Mouse (Mus musculus) neural tube, embryonic 15.5 days (tissue): ENCODE results near the gene Mmrn2. TPM values are rescaled to one million over a fixed set of nuclear protein-coding genes. Genes with fewer than 3 reads are reported as not detected.
A peak's percentile ranks its signal among the peaks of the same experiment; 100 is the strongest.

ENCODE experiments used
- ATAC-seq: fragments of 200-750 bp; cut with Nextera tagmentation; 2 replicates; pipeline ENCODE4 v1.8.0; 2017; ENCODE audit warnings: mild to moderate bottlenecking, moderate TSS enrichment, moderate library complexity; ENCODE audit not compliant: low FRiP score
- H3K27ac ChIP-seq: fragments of 300-500 bp; sonication (generic); replicated peaks from 2 replicates; pipeline ENCODE4 v1.5.1; 2015; ENCODE audit warnings: mild to moderate bottlenecking, inconsistent platforms
- H3K27me3 ChIP-seq: fragments of 300-500 bp; sonication (generic); replicated peaks from 2 replicates; pipeline ENCODE4 v1.6.1; 2015; ENCODE audit warnings: inconsistent platforms
- H3K36me3 ChIP-seq: fragments of 300-500 bp; sonication (generic); 2 replicates; pipeline ENCODE4 v1.6.1; 2015; ENCODE audit warnings: inconsistent platforms
- H3K4me1 ChIP-seq: fragments of 300-500 bp; sonication (generic); 2 replicates; pipeline ENCODE4 v1.6.1; 2015; ENCODE audit warnings: inconsistent platforms
- H3K4me2 ChIP-seq: fragments of 300-500 bp; sonication (generic); 2 replicates; pipeline ENCODE4 v1.6.1; 2015; ENCODE audit warnings: inconsistent platforms, mild to moderate bottlenecking, moderate library complexity
- H3K4me3 ChIP-seq: fragments of 300-500 bp; sonication (generic); replicated peaks from 2 replicates; pipeline ENCODE4 v1.5.1; 2015; ENCODE audit warnings: mild to moderate bottlenecking, inconsistent platforms
- H3K9ac ChIP-seq: fragments of 300-500 bp; sonication (generic); replicated peaks from 2 replicates; pipeline ENCODE4 v1.6.1; 2015; ENCODE audit warnings: mild to moderate bottlenecking, inconsistent platforms
- H3K9me3 ChIP-seq: fragments of 300-500 bp; sonication (generic); replicated peaks from 2 replicates; pipeline ENCODE4 v1.6.1; 2016; ENCODE audit warnings: inconsistent platforms
- WGBS: fragments of 180-500 bp; shearing (Covaris S2); methylation state at CpG from one replicate; pipeline ENCODE4 v1.1.7; 2015; ENCODE audit warnings: mixed read lengths; 5-methylcytosine and 5-hydroxymethylcytosine counted together
- polyA plus RNA-seq: library from polyadenylated mRNA; unstranded; fragments of >200 nt; fragmentation: Nextera tagmentation; extraction: Ambion mirVana; gene quantifications from 2 replicates; pipeline ENCODE4 v1.2.1, GENCODE M21; 2015

Mmrn2 gene
- polyA plus RNA-seq, 1 experiment from 2014 or later, result 3.3 TPM

DNA sequence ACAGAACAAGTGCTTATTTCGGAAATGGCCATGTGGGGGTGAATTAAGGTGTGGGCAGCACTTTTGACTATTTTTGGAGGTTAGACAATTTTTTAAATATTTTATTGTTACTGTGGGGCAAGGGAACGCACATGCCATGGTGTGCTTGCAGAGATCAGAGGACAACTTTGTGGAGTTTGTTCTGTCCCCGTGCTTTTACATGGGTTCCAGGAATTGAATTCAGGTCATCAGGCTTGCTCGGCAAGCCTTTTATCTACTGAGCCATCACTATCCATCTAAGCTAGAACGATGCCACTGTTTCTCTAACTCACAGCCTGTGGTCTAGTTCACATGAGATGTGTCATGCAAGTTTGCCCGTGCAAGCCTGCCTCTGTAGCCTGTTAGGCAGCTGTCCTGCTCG is 27.0 kb upstream of the Mmrn2 start:
- Histone ChIP-seq H3K4me2 (no peak overlapping the region), H3K36me3 (peaks cover 9% of the 10 kb centered on the region), H3K27me3 (no peaks in the 10 kb centered on the region), H3K27ac (no peak overlapping the region), H3K9ac (no peak overlapping the region), H3K4me1 (no peaks in the 10 kb centered on the region), H3K4me3 (no peak overlapping the region), H3K9me3 (no peaks in the 10 kb centered on the region)
- WGBS, result 81% methylated on average over 7 of the region's 7 CpGs
- ATAC-seq, result no peak

DNA sequence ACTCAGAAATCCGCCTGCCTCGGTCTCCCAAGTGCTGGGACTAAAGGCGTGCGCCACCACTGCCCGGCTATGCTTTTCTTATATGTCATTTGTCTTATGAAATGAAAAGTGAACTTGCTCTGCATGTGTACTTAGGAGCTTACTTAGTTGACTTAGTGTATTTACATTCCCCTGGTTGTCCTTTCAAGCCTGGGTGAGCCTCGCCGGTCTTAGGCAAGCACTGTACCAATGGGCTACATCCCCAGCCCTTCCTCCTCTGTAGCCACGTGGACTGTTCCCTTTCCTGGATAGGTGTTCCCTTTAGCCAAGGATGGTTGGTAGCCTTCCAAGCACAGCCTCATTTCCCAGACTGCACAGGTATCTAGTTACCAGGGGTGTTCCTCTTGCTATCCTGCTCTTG is 26.3 kb upstream of the Mmrn2 start:
- H3K9me3 ChIP-seq, result no peaks in the 10 kb centered on the region
- H3K27ac ChIP-seq, result no peak overlapping the region
- 87% methylated on average over 8 of the region's 8 CpGs for WGBS
- H3K4me1 ChIP-seq, result no peaks in the 10 kb centered on the region
- no peak overlapping the region for H3K9ac ChIP-seq
- H3K4me3 ChIP-seq, result no peak overlapping the region
- no peaks in the 10 kb centered on the region for H3K27me3 ChIP-seq
- H3K4me2 ChIP-seq, result no peak overlapping the region
- no peak for ATAC-seq
- H3K36me3 ChIP-seq, result peaks cover 5% of the 10 kb centered on the region

DNA sequence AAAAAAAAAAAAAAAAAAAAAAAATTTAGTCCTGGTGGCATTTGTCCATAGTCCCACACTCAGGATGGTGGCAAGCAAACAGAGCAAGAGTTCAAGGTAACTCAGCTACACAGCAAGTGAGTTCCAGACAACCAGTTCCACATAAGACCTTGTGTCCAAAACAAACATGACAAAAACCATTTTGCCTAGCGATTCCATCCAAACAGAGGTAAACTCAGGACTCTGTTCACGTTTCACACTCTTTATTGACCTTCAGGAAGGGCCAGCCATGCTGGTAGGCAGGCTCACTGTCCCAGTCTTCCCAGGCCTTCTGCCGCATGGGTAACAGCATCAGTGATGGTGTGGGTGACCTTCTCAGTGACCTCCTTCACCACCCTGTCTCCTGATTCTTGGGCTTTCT is 23.6 kb upstream of the Mmrn2 start:
- Histone ChIP-seq H3K36me3 (no peaks in the 10 kb centered on the region), H3K4me1 (no peaks in the 10 kb centered on the region), H3K4me3 (no peak overlapping the region), H3K9ac (no peak overlapping the region), H3K27ac (no peak overlapping the region), H3K27me3 (no peaks in the 10 kb centered on the region), H3K4me2 (no peak overlapping the region), H3K9me3 (no peaks in the 10 kb centered on the region)
- no peak for ATAC-seq
- 60% methylated on average over 3 of the region's 3 CpGs for WGBS

DNA sequence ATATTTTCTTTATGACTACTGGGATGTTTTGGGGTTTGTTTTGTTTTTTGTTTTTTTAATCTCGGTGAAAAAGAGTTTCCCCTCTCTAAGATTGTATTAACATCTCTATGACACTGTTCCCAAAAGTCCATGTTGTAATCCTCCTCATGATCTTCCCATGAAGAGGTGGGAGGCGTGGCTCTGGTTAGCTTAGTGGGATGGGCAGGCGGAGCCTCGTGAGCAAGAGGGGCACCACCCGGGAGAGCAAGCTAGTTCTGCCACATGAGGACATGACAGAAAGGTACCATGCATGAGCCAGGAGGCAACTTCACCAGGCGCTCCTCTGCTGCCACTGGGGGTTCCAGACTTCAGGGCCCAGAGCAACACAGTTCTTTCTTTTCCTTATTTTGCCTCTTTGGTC is 22.7 kb upstream of the Mmrn2 start:
- ATAC-seq, result no peak
- Histone ChIP-seq H3K9me3 (no peaks in the 10 kb centered on the region), H3K4me2 (no peak overlapping the region), H3K4me1 (no peaks in the 10 kb centered on the region), H3K27ac (no peak overlapping the region), H3K4me3 (no peak overlapping the region), H3K9ac (no peak overlapping the region), H3K27me3 (no peaks in the 10 kb centered on the region), H3K36me3 (no peaks in the 10 kb centered on the region)
- 71% methylated on average over 6 of the region's 6 CpGs for WGBS

DNA sequence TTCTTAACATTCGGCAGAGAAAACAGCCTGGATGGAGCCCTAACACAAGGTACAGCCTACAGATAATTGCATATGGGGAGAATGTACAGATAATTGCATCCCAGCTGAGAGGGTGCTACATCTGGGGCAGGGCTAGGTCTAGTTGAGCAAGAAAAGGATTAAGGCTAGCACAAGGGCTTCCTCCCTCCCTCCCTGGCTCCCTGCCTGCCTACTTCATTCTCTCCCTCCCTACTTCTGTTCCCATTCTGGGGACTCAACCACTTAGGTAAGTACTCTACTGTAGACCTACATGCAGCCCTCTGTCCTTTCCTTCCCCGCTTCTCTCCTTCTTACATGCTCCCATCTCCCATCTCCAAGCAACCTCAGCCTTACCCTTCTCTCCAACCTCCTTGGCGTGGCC is 21.9 kb upstream of the Mmrn2 start:
- H3K9ac ChIP-seq, result no peak overlapping the region
- no peak overlapping the region for H3K4me3 ChIP-seq
- WGBS, result 91% methylated on average over 3 of the region's 3 CpGs

DNA sequence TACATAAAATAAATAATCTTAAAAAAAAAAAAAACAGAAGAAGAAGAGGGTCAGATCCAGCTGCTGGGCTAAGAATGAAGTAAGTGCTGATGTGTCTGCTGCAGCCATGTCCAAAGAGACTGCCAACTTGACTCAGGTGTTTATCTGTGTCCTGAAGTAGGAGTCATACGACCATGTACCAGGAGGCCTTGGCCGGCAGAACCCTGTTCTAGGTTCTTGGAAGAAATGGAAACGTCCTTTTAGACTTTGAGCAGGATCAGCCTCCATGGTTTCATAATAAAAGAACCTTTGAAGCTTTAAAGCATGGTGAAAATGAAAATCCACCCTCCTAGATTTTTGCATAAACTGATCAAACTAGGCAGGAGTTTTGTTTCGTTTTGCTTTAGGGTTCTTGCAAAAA is 20.8 kb upstream of the Mmrn2 start:
- Histone ChIP-seq H3K9ac (no peak overlapping the region), H3K9me3 (no peaks in the 10 kb centered on the region), H3K4me3 (no peak overlapping the region), H3K27ac (no peak overlapping the region), H3K4me2 (no peak overlapping the region), H3K27me3 (no peaks in the 10 kb centered on the region), H3K4me1 (no peaks in the 10 kb centered on the region), H3K36me3 (no peaks in the 10 kb centered on the region)
- WGBS, result 84% methylated on average over 4 of the region's 4 CpGs
- ATAC-seq, result no peak

More for the DNA sequence above, 21.9 kb upstream of the Mmrn2 start:
- Histone ChIP-seq H3K27me3 (no peaks in the 10 kb centered on the region), H3K27ac (no peak overlapping the region), H3K4me1 (no peaks in the 10 kb centered on the region), H3K36me3 (no peaks in the 10 kb centered on the region), H3K4me2 (no peak overlapping the region), H3K9me3 (no peaks in the 10 kb centered on the region)
- ATAC-seq, result no peak

DNA sequence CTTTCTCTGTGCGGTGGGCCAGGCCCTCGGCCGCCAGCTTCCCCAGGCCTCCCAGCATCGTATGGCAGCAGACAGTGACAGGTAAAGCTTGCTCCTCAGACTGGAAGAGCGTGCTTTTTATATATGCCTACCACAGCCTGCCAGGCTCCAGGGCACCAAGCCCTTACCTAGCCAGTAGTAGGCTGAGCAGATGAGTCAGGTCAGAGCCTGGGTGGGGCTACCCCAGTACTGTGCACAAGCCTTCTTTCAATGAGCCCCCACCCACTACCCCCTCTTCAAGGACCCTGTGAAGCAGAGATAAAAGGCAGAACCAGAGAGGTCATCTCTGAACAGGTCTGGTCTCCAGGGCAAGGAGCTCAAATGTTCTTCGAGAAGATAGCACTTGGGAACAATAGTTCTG is 20.0 kb upstream of the Mmrn2 start, which contains the start of gene Fam25c:
Fam25c (minus strand) TSS at position 133 of the 400 bp plus-strand sequence.
- 91% methylated on average over 6 of the region's 6 CpGs for WGBS
- H3K4me1 ChIP-seq, result no peaks in the 10 kb centered on the region
- H3K27me3 ChIP-seq, result no peaks in the 10 kb centered on the region
- no peak within 1 kb of the TSS for H3K4me3 ChIP-seq
- H3K4me2 ChIP-seq, result no peak within 1 kb of the TSS
- no peaks in the 10 kb centered on the region for H3K9me3 ChIP-seq
- no peaks in the 10 kb centered on the region for H3K36me3 ChIP-seq
- ATAC-seq, result no peak
- H3K27ac ChIP-seq, result no peak within 1 kb of the TSS
- H3K9ac ChIP-seq, result no peak within 1 kb of the TSS

DNA sequence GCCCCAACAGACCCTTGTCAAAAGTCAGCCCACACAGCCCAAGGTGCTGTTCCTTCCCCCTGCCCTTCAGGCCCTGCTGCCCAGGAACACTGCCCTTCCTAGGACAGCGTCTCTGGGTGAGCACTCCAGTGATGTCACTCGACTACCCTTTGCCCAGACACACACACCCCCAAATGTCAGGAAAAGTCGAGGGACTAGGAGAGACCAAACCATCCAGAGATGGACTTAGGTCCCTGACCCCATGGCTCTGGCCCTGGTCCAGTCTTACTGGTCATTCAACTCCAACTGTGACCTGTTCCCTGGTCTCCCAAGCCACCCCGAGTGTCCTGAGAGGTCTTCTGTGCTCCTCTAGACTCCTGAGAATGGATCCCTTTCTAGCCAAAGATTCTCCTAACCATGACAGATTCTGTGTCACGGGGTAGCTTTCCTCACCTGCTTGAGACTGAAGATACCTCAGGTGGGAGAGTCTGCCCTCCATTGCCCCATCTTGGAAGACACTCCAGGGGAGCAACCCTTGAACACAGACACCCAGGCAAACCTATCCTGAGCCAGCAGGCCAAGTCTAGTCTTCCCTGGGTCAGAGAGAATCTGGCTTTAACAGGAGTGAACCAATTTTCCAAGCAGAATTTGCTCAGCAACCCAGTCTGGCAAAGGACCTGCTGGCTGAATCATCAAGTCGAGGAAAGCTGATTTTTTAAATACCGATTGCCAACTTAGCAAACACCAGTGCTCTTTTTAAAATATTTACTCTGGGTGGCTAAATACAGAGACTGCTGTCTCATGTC is 17.4 kb upstream of the Mmrn2 start:
- Histone ChIP-seq H3K36me3 (no peaks in the 10 kb centered on the region), H3K4me2 (no peak overlapping the region), H3K4me3 (no peak overlapping the region), H3K4me1 (peaks cover under 1% of the 10 kb centered on the region; the same call in 1 of the 2 replicates), H3K9me3 (no peaks in the 10 kb centered on the region), H3K9ac (no peak overlapping the region), H3K27me3 (no peaks in the 10 kb centered on the region), H3K27ac (no peak overlapping the region)
- no peak for ATAC-seq
- WGBS, result 81% methylated on average over 7 of the region's 7 CpGs

DNA sequence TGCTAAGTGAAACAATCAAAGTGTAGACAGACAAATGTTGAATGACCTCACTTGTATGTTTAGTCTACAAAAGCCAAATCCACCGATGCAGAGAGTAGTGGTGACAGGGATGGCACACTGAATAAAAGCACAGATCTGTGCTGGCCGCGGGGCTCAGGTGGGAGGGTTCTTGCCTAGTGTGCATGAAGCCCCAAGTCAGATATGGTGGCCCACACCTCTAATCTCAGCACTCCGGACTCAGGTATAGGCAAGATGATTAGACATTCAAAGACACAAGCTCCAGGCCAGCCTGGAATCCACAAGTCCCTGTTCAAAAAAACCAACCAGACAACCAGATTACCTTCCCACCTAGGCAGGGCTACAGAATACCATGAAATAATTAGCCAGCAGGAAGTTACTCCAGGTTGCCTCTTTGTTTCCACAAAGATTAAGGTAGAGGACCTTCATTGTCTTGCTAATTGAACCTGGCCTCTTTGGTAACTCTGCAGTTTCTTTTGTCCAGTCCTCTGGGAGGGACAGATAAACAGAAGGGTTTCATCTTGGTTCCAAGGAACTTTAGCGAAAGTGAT is 15.5 kb upstream of the Mmrn2 start:
- Histone ChIP-seq H3K9me3 (no peaks in the 10 kb centered on the region), H3K4me3 (no peak overlapping the region), H3K27ac (no peak overlapping the region), H3K4me2 (no peak overlapping the region), H3K4me1 (peaks cover 16% of the 10 kb centered on the region), H3K36me3 (no peaks in the 10 kb centered on the region), H3K27me3 (no peaks in the 10 kb centered on the region), H3K9ac (no peak overlapping the region)
- ATAC-seq, result no peak
- WGBS, result 62% methylated on average over 5 of the region's 5 CpGs

DNA sequence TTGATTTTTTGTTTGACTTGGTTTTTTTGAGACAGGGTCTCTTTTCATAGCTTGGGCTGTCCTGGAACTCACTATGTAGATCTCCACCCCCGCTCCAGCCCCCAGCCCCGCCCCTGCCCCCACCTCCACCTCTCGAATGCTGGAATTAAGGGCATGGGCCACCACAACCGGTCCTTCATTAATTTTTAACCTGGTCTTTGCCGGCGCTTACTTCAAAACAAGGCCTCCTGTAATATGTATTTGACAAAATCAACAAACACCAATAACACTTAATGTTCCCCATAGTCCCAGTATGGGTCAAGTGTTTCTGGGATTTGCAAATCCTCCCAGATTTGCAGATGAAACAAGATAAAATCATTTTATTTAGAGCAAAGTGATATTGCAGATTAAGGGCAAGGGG is 15.0 kb upstream of the Mmrn2 start:
- Histone ChIP-seq H3K4me2 (no peak overlapping the region), H3K9me3 (no peaks in the 10 kb centered on the region), H3K27me3 (no peaks in the 10 kb centered on the region), H3K36me3 (no peaks in the 10 kb centered on the region), H3K27ac (no peak overlapping the region), H3K9ac (no peak overlapping the region), H3K4me3 (no peak overlapping the region), H3K4me1 (peaks cover 16% of the 10 kb centered on the region)
- WGBS, result 55% methylated on average over 6 of the region's 6 CpGs
- no peak for ATAC-seq

DNA sequence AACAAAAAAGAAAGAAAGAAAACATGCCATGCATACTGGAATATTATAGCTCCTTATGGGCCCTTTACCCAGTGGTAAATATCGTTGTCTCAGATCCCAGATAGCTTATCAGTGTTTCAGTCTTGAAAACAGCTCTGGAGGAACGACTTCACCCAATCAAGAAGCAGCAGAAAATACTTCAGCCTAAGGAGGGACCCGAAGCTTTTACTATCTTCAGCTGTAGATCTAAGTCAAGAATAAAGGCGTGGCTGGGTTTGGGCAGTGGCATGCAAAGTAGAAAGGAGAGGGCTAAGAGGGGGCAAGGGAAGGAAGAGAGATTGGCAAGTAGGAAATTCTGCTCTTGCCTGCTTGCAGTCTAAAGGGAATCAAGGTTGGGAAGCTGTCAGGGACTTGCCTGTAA is 13.1 kb upstream of the Mmrn2 start:
- Histone ChIP-seq H3K9ac (no peak overlapping the region), H3K27me3 (no peaks in the 10 kb centered on the region), H3K36me3 (no peaks in the 10 kb centered on the region), H3K27ac (no peak overlapping the region), H3K4me3 (no peak overlapping the region), H3K4me2 (no peak overlapping the region), H3K4me1 (peaks cover 16% of the 10 kb centered on the region), H3K9me3 (no peaks in the 10 kb centered on the region)
- 77% methylated on average over 4 of the region's 4 CpGs for WGBS
- ATAC-seq, result no peak

DNA sequence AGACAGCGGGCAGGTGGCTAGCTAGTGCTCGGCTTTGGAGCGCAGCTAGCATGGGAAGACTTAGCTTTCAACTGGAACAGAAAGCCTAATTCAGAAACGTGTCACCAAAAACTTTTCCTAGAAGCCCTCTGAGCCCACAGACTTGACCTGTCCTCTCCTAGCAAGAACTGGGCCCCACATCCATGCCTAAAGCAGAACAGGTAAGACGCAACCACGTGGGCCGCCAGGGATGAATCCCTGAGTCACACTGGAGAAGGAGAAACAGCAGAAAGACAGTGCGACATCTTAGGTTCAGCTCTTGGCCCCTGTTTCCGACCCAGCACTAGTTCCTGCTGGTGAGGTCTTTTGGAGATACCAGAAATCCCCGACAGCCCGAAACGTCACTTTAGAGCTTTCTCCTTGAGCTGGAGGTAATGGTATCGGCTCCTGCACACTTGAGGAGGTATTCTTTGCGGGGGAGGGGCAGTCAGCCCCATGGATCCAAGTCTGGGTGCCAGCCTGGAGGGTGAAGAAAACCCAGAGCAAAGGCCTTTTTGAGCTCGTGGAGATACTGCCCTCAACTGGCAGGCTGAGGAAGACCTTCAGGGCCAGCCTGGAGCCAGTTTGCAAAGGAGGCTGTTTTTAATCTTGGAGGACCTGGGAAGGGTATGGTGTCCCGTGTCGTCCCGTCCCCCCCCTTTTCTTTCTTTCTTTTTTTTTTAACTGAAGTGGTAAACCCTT is 12.4 kb upstream of the Mmrn2 start:
- Histone ChIP-seq H3K9me3 (no peaks in the 10 kb centered on the region), H3K27me3 (no peaks in the 10 kb centered on the region), H3K27ac (no peak overlapping the region), H3K4me1 (peaks cover 16% of the 10 kb centered on the region), H3K4me3 (peak overlapping the region; percentile 42), H3K4me2 (peak overlapping the region; percentile 94), H3K9ac (peak overlapping the region; percentile 47; the same call in 1 of the 2 replicates), H3K36me3 (no peaks in the 10 kb centered on the region)
- 36% methylated on average over 18 of the region's 18 CpGs for whole genome bisulfite sequencing
- peak; percentile 60 for ATAC-seq
